Mouse (Mus musculus): ENCODE results near the gene Creld1.

Gene Creld1

DNA sequence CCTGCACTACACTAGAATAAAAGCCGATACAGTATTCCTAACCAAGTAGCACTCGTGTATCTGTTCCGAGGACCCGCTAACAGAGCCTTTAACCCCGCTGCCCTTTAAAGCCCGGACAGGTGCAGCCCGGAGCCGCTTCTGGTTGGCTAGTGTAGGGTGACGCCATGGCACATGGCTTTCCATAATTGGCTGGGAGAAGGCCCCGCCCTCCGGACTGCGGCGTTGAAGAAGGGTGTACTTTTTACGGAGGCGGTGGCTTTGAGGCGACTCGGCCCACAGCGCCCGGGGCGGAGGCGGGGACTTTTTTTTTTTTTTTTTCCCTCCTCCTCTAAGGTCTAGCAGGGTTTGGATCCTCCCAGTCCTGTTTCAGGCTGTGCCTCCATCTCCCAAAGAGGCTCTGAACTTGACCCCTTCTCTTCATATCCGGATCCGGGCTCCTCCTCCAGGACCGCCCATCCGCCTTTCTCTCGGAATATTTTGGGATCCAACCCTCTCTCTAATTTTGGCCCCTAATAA lies at the start of gene Creld1:
TSS of gene Creld1 (plus strand) at position 198 of the 516 bp plus-strand sequence.
- peak; percentile 96 for DNase-seq (ENCODE audit: low spot score)

DNA sequence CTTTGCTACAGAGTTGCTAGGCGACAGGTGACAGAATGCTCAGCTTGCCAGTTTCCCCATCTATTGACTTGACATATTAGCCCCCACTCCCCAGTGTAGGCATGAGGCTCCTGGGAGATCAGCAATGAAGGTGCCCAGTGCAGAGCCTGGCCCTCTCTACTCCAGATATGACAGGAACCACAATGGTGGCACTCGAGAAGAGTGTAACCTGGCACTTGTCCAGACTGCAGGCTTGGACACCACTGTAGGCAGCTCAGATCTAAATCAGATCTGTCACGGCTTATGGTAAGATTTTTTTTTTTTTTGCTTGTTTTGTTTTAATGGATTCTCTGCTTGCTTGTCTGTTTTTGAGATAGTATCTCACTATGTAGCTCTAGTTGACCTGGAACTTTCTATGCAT lies 49.4 kb upstream of the Creld1 start:
- no peak for DNase-seq (ENCODE audit: low spot score)

DNA sequence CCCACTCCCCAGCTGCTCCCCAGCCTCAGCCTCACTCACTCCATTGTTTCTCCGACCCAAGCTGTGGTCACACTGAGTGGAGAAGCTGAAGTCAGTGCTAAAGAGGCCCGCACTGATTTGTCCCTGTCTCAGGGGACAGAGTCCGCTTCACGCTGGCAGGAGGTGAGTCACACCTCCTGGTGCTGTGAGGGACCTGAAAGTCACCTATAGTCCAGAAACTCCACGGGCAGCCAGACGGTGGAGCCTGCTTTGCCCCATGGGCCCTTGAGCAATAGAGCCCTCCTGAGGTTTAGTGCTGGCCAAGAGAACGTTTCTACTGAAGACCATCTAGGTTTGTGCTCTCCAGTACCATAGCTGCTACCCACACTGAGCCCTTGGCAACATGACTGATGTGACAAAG lies 48.4 kb upstream of the Creld1 start:
- no peak for DNase-seq (ENCODE audit: low spot score)

DNA sequence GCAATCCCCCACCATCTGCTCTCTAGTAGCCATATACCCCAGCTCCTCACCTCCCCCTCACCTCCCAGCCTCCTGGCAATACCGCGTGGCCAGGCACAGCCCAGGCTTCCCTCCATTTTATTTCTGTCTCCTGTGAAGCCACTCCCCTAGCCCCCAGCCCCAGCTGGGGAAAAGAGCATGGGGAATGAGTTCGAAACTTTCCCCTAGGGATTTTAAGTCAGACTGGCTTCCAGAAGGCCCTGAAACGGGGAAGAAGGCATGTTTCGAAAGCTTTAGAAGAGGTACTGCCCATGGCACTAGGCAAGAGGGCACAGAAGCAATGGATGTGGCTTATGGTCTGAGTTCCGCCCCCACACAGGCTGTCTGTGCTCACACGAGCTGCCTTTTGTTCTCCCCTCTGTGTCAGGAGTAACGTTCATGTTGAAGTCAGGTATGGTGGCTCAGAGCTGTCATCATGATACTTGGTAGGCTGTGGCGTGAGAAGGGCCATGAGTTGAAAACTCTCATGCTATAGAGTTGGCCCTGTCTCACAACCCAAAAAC lies 47.4 kb upstream of the Creld1 start, which contains the start of gene Cidec:
TSS of gene Cidec (minus strand) at position 97 of the 542 bp plus-strand sequence.
- DNase-seq (ENCODE audit: low spot score) = no peak

- DNase-seq (ENCODE audit: low spot score) = no peak
Measured at GRCm38 (mm10) chr6:113437135-113437534, 46.0 kb upstream of the Creld1 start.

- no peak for DNase-seq (ENCODE audit: low spot score)
Measured at GRCm38 (mm10) chr6:113438721-113439430, 44.2 kb upstream of the Creld1 start.

- no peak for DNase-seq (ENCODE audit: low spot score)
Measured at GRCm38 (mm10) chr6:113440686-113441085, 42.4 kb upstream of the Creld1 start.

- peak; percentile 84 for DNase-seq (ENCODE audit: low spot score)
Measured at GRCm38 (mm10) chr6:113441147-113441680, 41.9 kb upstream of the Creld1 start.

- no peak for DNase-seq (ENCODE audit: low spot score)
Measured at GRCm38 (mm10) chr6:113442087-113442441, 41.0 kb upstream of the Creld1 start.

- DNase-seq (ENCODE audit: low spot score) = peak; percentile 95
Measured at GRCm38 (mm10) chr6:113442442-113443090, 40.5 kb upstream of the Creld1 start, which contains the start of gene Jagn1. TSS of gene Jagn1 (plus strand) at chr6:113442569.

GRCm38 (mm10) chr6:113443091-113443490 lies 40.0 kb upstream of the Creld1 start:
- DNase-seq (ENCODE audit: low spot score) = no peak

- DNase-seq (ENCODE audit: low spot score) = no peak
Measured at GRCm38 (mm10) chr6:113444207-113444965, 38.7 kb upstream of the Creld1 start.

DNA sequence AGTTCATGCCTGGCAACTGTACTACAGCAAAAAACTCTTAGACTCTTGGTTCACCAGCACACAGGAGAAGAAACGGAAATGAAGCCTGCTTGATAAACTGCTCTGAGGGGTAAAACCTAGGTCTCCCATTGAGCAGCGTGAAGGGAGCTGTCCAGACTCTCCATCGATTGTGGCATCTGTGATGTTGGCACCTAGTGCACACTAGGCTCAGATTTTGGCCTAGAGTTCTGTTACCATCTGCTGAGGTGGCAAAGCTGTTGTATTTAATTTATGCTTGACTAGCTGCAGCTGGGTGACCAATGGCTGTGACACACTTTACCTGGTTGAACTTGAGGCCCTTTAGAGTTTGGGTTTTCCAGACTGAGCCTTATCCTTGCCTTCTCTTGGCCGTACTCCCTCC lies 35.5 kb upstream of the Creld1 start:
- no peak for DNase-seq (ENCODE audit: low spot score)

- no peak for DNase-seq (ENCODE audit: low spot score)
Measured at GRCm38 (mm10) chr6:113451839-113452238, 31.3 kb upstream of the Creld1 start.

GRCm38 (mm10) chr6:113455007-113455406 lies 28.1 kb upstream of the Creld1 start:
- no peak for DNase-seq (ENCODE audit: low spot score)

- DNase-seq (ENCODE audit: low spot score) = no peak
Measured at GRCm38 (mm10) chr6:113457952-113458534, 25.1 kb upstream of the Creld1 start, which contains the start of gene Il17re. TSS of gene Il17re (plus strand) at chr6:113458484.

- DNase-seq (ENCODE audit: low spot score) = peak; percentile 29
Measured at GRCm38 (mm10) chr6:113458635-113459034, 24.5 kb upstream of the Creld1 start.

- DNase-seq (ENCODE audit: low spot score) = no peak
Measured at GRCm38 (mm10) chr6:113464040-113464439, 19.1 kb upstream of the Creld1 start.

DNA sequence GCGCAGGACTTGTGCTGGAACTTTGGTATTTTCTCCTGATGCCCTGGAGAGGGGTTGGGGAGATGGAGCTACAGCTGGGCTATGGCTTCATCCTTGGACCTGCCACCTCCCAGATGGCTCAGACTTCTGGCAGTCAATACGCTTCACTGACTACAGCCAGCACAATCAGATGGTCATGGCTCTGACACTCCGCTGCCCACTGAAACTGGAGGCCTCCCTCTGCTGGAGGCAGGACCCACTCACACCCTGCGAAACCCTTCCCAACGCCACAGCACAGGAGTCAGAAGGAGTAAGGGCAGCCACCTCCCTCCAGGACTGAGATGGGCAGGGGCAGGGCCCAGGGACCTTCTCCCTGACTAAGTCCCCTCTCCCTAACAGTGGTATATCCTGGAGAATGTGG lies 17.5 kb upstream of the Creld1 start:
- peak; percentile 35 for DNase-seq (ENCODE audit: low spot score)

- no peak for DNase-seq (ENCODE audit: low spot score)
Measured at GRCm38 (mm10) chr6:113468512-113468911, 14.6 kb upstream of the Creld1 start.

DNA sequence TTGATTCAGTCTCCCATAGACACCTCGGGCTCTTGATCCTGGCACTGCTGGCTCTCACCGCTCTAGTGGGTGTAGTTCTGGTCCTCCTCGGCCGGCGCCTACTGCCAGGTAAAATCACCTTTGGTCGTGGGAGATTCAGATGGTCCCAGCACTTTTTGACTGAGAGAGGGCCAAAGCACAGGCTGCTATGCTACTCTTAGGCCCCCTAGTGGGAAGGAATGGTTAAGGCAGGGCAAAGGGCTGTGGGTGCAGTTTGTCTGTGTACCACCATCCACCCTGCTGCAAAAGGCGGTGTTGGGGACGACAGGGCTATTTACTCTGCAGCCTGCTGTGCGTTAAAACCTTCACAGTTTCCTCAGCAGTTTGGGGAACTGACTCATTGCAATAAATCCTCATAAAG lies 14.1 kb upstream of the Creld1 start:
- peak; percentile 87 for DNase-seq (ENCODE audit: low spot score)

DNA sequence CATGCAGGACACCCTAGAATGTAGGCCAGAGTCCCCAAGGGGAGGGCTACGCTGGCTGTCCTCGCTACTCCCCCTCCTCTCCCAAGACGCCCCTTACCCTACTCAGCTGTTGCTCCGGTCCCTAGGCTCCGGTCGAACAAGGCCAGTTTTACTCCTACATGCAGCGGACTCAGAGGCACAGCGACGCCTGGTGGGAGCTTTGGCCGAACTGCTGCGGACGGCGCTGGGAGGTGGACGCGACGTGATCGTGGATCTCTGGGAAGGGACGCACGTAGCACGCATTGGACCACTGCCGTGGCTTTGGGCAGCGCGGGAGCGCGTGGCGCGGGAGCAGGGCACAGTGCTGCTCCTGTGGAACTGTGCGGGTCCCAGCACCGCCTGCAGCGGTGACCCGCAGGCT lies 13.7 kb upstream of the Creld1 start:
- DNase-seq (ENCODE audit: low spot score) = peak; percentile 91

Measured in embryo, embryonic 10 days (tissue).